Mouse (Mus musculus): Measurements from ENCODE around the gene Jag2. TPM values are rescaled to one million over a fixed set of nuclear protein-coding genes. Genes with fewer than 3 reads are reported as not detected.

The Jag2 gene
- polyA plus RNA-seq, 1 experiment: 8.6 TPM

GRCm38 (mm10) chr12:112965783-112966182 is 36.2 kb upstream of the Jag2 start:
- Histone ChIP-seq H3K4me1 (ENCODE audit: control insufficient read depth, insufficient read depth, insufficient read length) (no peaks in the 10 kb centered on the region; the same call in 1 of the 2 replicates), H3K27me3 (ENCODE audit: control insufficient read depth, insufficient read depth, low read length) (no peaks in the 10 kb centered on the region), H3K27ac (ENCODE audit: insufficient read depth, low read length) (no peak overlapping the region), H3K4me3 (ENCODE audit: extremely low read depth, insufficient read depth, insufficient read length) (no peak overlapping the region), H3K36me3 (ENCODE audit: control insufficient read depth, insufficient read depth, low read length) (peaks cover 63% of the 10 kb centered on the region)
- TF ChIP-seq POLR2A (IDR thresholded peaks at IDR 0.05; ENCODE audit: low read depth, low read length) (no peak), CTCF (IDR thresholded peaks at IDR 0.05; ENCODE audit: extremely low read depth, insufficient read depth, insufficient read length, insufficient replicate concordance) (no peak)
- no peak for DNase-seq (ENCODE audit: low read depth in 1 of 2, low spot score in 2 of 2)
- 95% methylated on average over 13 of the region's 13 CpGs for WGBS

GRCm38 (mm10) chr12:112961872-112962271 is 32.3 kb upstream of the Jag2 start:
- peaks cover 54% of the 10 kb centered on the region for H3K36me3 ChIP-seq (ENCODE audit: control insufficient read depth, insufficient read depth, low read length)

GRCm38 (mm10) chr12:112961428-112961827 is 31.9 kb upstream of the Jag2 start:
- no peak for DNase-seq (ENCODE audit: low read depth in 1 of 2, low spot score in 2 of 2)
- Histone ChIP-seq H3K36me3 (ENCODE audit: control insufficient read depth, insufficient read depth, low read length) (peaks cover 51% of the 10 kb centered on the region), H3K27me3 (ENCODE audit: control insufficient read depth, insufficient read depth, low read length) (no peaks in the 10 kb centered on the region), H3K4me3 (ENCODE audit: extremely low read depth, insufficient read depth, insufficient read length) (no peak overlapping the region), H3K4me1 (ENCODE audit: control insufficient read depth, insufficient read depth, insufficient read length) (peaks cover 6% of the 10 kb centered on the region; the same call in 1 of the 2 replicates), H3K27ac (ENCODE audit: insufficient read depth, low read length) (peak overlapping the region; percentile 9; the same call in 1 of the 2 replicates)
- over 99% methylated on average over 7 of the region's 7 CpGs for WGBS
- TF ChIP-seq CTCF (IDR thresholded peaks at IDR 0.05; ENCODE audit: extremely low read depth, insufficient read depth, insufficient read length, insufficient replicate concordance): no peak
- no peak for TF ChIP-seq POLR2A (IDR thresholded peaks at IDR 0.05; ENCODE audit: low read depth, low read length)

More at GRCm38 (mm10) chr12:112961872-112962271, 32.3 kb upstream of the Jag2 start:
- H3K27ac ChIP-seq (ENCODE audit: insufficient read depth, low read length): peak overlapping the region; percentile 9; the same call in 1 of the 2 replicates
- no peak for TF ChIP-seq POLR2A (IDR thresholded peaks at IDR 0.05; ENCODE audit: low read depth, low read length)
- no peak for TF ChIP-seq CTCF (IDR thresholded peaks at IDR 0.05; ENCODE audit: extremely low read depth, insufficient read depth, insufficient read length, insufficient replicate concordance)
- DNase-seq (ENCODE audit: low read depth in 1 of 2, low spot score in 2 of 2): no peak
- no peak overlapping the region for H3K4me3 ChIP-seq (ENCODE audit: extremely low read depth, insufficient read depth, insufficient read length)
- 88% methylated on average over 5 of the region's 5 CpGs for WGBS
- no peaks in the 10 kb centered on the region for H3K27me3 ChIP-seq (ENCODE audit: control insufficient read depth, insufficient read depth, low read length)
- peaks cover 6% of the 10 kb centered on the region; the same call in 1 of the 2 replicates for H3K4me1 ChIP-seq (ENCODE audit: control insufficient read depth, insufficient read depth, insufficient read length)

- no peaks in the 10 kb centered on the region for H3K27me3 ChIP-seq (ENCODE audit: control insufficient read depth, insufficient read depth, low read length)
- H3K27ac ChIP-seq (ENCODE audit: insufficient read depth, low read length): peak overlapping the region; percentile 83
- peak in 1 of 2 experiments; percentile 20 for DNase-seq (ENCODE audit: low read depth in 1 of 2, low spot score in 2 of 2)
- 69% methylated on average over 8 of the region's 8 CpGs for WGBS
- peaks cover 37% of the 10 kb centered on the region for H3K36me3 ChIP-seq (ENCODE audit: control insufficient read depth, insufficient read depth, low read length)
- H3K4me3 ChIP-seq (ENCODE audit: extremely low read depth, insufficient read depth, insufficient read length): peak overlapping the region; percentile 39; the same call in 1 of the 2 replicates
- H3K4me1 ChIP-seq (ENCODE audit: control insufficient read depth, insufficient read depth, insufficient read length): peaks cover 6% of the 10 kb centered on the region; the same call in 1 of the 2 replicates
- TF ChIP-seq CTCF (IDR thresholded peaks at IDR 0.05; ENCODE audit: extremely low read depth, insufficient read depth, insufficient read length, insufficient replicate concordance) (no peak), POLR2A (IDR thresholded peaks at IDR 0.05; ENCODE audit: low read depth, low read length) (no peak)
Observed at GRCm38 (mm10) chr12:112959421-112959820, 29.8 kb upstream of the Jag2 start.

GRCm38 (mm10) chr12:112958303-112958702 is 28.7 kb upstream of the Jag2 start:
- Histone ChIP-seq H3K27me3 (ENCODE audit: control insufficient read depth, insufficient read depth, low read length) (no peaks in the 10 kb centered on the region), H3K27ac (ENCODE audit: insufficient read depth, low read length) (no peak overlapping the region; the same call in 1 of the 2 replicates), H3K4me3 (ENCODE audit: extremely low read depth, insufficient read depth, insufficient read length) (no peak overlapping the region), H3K36me3 (ENCODE audit: control insufficient read depth, insufficient read depth, low read length) (peaks cover 27% of the 10 kb centered on the region), H3K4me1 (ENCODE audit: control insufficient read depth, insufficient read depth, insufficient read length) (peaks cover 8% of the 10 kb centered on the region; the same call in 1 of the 2 replicates)
- WGBS: 56% methylated on average over 4 of the region's 4 CpGs
- TF ChIP-seq CTCF (IDR thresholded peaks at IDR 0.05; ENCODE audit: extremely low read depth, insufficient read depth, insufficient read length, insufficient replicate concordance) (peak; percentile 37; the same call in 1 of the 2 replicates), POLR2A (IDR thresholded peaks at IDR 0.05; ENCODE audit: low read depth, low read length) (no peak)
- no peak for DNase-seq (ENCODE audit: low read depth in 1 of 2, low spot score in 2 of 2)

GRCm38 (mm10) chr12:112955800-112956199 is 26.2 kb upstream of the Jag2 start:
- Histone ChIP-seq H3K4me1 (ENCODE audit: control insufficient read depth, insufficient read depth, insufficient read length) (peaks cover 11% of the 10 kb centered on the region; the same call in 1 of the 2 replicates), H3K27me3 (ENCODE audit: control insufficient read depth, insufficient read depth, low read length) (0 out of 2 replicates have a peak, but pooled peaks cover 1% of the 10 kb centered on the region), H3K36me3 (ENCODE audit: control insufficient read depth, insufficient read depth, low read length) (peaks cover 6% of the 10 kb centered on the region), H3K4me3 (ENCODE audit: extremely low read depth, insufficient read depth, insufficient read length) (no peak overlapping the region), H3K27ac (ENCODE audit: insufficient read depth, low read length) (no peak overlapping the region)
- DNase-seq (ENCODE audit: low read depth in 1 of 2, low spot score in 2 of 2): peak in 1 of 2 experiments; percentile 70
- TF ChIP-seq CTCF (IDR thresholded peaks at IDR 0.05; ENCODE audit: extremely low read depth, insufficient read depth, insufficient read length, insufficient replicate concordance): peak; percentile 73; the same call in 1 of the 2 replicates
- no peak for TF ChIP-seq POLR2A (IDR thresholded peaks at IDR 0.05; ENCODE audit: low read depth, low read length)
- 69% methylated on average over 4 of the region's 4 CpGs for WGBS
